Mouse (Mus musculus) spleen, adult 2 months (tissue): ENCODE measurements around the gene Rabep1. TPM values are rescaled to one million over a fixed set of nuclear protein-coding genes. Genes with fewer than 3 reads are reported as not detected.
"Not testable (repeated sequence)": the region's sequence is repeated elsewhere in the genome, so short reads cannot be mapped to it uniquely, and the experiment has no call there.

Experiments used
- DNase-seq, 2 experiments: peaks; one replicate each; pipeline versions ENCODE4 v3.0.0 to v3.0.0-alpha.2; 2012 to 2021; ENCODE audit warnings: low spot score in 2 of 2, low read depth in 1 of 2
- H3K27ac ChIP-seq: fragments of 200-500 bp; 2 replicates; pipeline ENCODE4 v1.5.1; 2012; ENCODE audit warnings: low read length, inconsistent platforms; ENCODE audit not compliant: insufficient read depth
- H3K27me3 ChIP-seq: fragments of 200-500 bp; 2 replicates; pipeline ENCODE4 v1.6.1; 2012; ENCODE audit warnings: mild to moderate bottlenecking, moderate library complexity, low read length, inconsistent platforms; ENCODE audit not compliant: control insufficient read depth, insufficient read depth
- H3K36me3 ChIP-seq: fragments of 200-500 bp; 2 replicates; pipeline ENCODE4 v1.6.1; 2012; ENCODE audit warnings: mild to moderate bottlenecking, low read length, inconsistent platforms; ENCODE audit not compliant: control insufficient read depth, insufficient read depth
- H3K4me1 ChIP-seq: fragments of 200-500 bp; 2 replicates; pipeline ENCODE4 v1.6.1; 2011; ENCODE audit warnings: inconsistent platforms; ENCODE audit not compliant: control insufficient read depth, insufficient read depth, insufficient read length
- H3K4me3 ChIP-seq: fragments of 200-500 bp; 2 replicates; pipeline ENCODE4 v1.5.1; 2011; ENCODE audit warnings: mild to moderate bottlenecking, inconsistent platforms; ENCODE audit not compliant: insufficient read depth, insufficient read length; ENCODE audit errors: extremely low read depth
- CTCF ChIP-seq: fragments of 200-500 bp; IDR thresholded peaks from 2 replicates; pipeline ENCODE4 v1.5.1; 2011; ENCODE audit warnings: mild to moderate bottlenecking, inconsistent platforms; ENCODE audit not compliant: insufficient read depth, insufficient read length, insufficient replicate concordance; ENCODE audit errors: extremely low read depth
- POLR2A ChIP-seq: fragments of 200-500 bp; IDR thresholded peaks from 2 replicates; pipeline ENCODE4 v1.6.1; 2011; ENCODE audit warnings: low read depth, low read length, inconsistent platforms
- WGBS: fragments of 180-500 bp; shearing (Covaris S2); methylation state at CpG from one replicate; pipeline ENCODE4 v1.1.7; 2018; 5-methylcytosine and 5-hydroxymethylcytosine counted together
- polyA plus RNA-seq: library from polyadenylated mRNA; depleted of rRNA; stranded (reverse); fragments of >200 nt; gene quantifications from 2 replicates; pipeline ENCODE4 v1.2.3, GENCODE M21; 2012

Gene Rabep1
- polyA plus RNA-seq, 1 experiment, result 2.3 TPM

- Histone ChIP-seq H3K4me3 (no peak overlapping the region), H3K36me3 (no peaks in the 10 kb centered on the region), H3K4me1 (peaks cover 4% of the 10 kb centered on the region; the same call in 1 of the 2 replicates), H3K27ac (no peak overlapping the region), H3K27me3 (no peaks in the 10 kb centered on the region)
- no peak for TF ChIP-seq POLR2A
- no peak for TF ChIP-seq CTCF
- WGBS, result 93% methylated on average over 4 of the region's 4 CpGs
- DNase-seq, result no peak
Observed at GRCm38 (mm10) chr11:70842983-70843382, 1.6 kb upstream of the Rabep1 start.

- DNase-seq, result no peak
- 41% methylated on average over 12 of the region's 12 CpGs for WGBS
- no peak overlapping the region for H3K27ac ChIP-seq
- no peaks in the 10 kb centered on the region for H3K27me3 ChIP-seq
- peak overlapping the region; percentile 83 for H3K4me3 ChIP-seq
- no peaks in the 10 kb centered on the region for H3K36me3 ChIP-seq
- TF ChIP-seq CTCF (no peak), POLR2A (no peak)
- H3K4me1 ChIP-seq, result peaks cover 4% of the 10 kb centered on the region; the same call in 1 of the 2 replicates
Observed at GRCm38 (mm10) chr11:70843701-70844551, 652 bp upstream of the Rabep1 start.

- Histone ChIP-seq H3K36me3 (no peaks in the 10 kb centered on the region), H3K4me3 (peak overlapping the region; percentile 83), H3K4me1 (peaks cover 4% of the 10 kb centered on the region; the same call in 1 of the 2 replicates), H3K27ac (peak overlapping the region; percentile 49; the same call in 1 of the 2 replicates), H3K27me3 (no peaks in the 10 kb centered on the region)
- no peak for DNase-seq
- TF ChIP-seq POLR2A (no peak), CTCF (no peak)
- WGBS, result 11% methylated on average over 19 of the region's 19 CpGs
Observed at GRCm38 (mm10) chr11:70845457-70845978, 940 bp downstream of the Rabep1 start.

GRCm38 (mm10) chr11:70846029-70846428, 1.5 kb downstream of the Rabep1 start:
- H3K4me1 ChIP-seq, result peaks cover 4% of the 10 kb centered on the region; the same call in 1 of the 2 replicates
- no peaks in the 10 kb centered on the region for H3K36me3 ChIP-seq
- TF ChIP-seq CTCF, result no peak
- no peak for TF ChIP-seq POLR2A
- no peak for DNase-seq
- H3K27me3 ChIP-seq, result no peaks in the 10 kb centered on the region
- no peak overlapping the region for H3K4me3 ChIP-seq
- WGBS, result 21% methylated on average over 2 of the region's 2 CpGs
- H3K27ac ChIP-seq, result no peak overlapping the region

GRCm38 (mm10) chr11:70860371-70860770, 15.8 kb downstream of the Rabep1 start:
- TF ChIP-seq CTCF (no peak), POLR2A (no peak)
- Histone ChIP-seq H3K27me3 (no peaks in the 10 kb centered on the region), H3K36me3 (no peaks in the 10 kb centered on the region), H3K4me1 (no peaks in the 10 kb centered on the region), H3K27ac (no peak overlapping the region), H3K4me3 (no peak overlapping the region)
- WGBS, result 94% methylated on average over 1 of the region's 1 CpGs
- no peak for DNase-seq

GRCm38 (mm10) chr11:70863204-70863603, 18.6 kb downstream of the Rabep1 start:
- not testable (repeated sequence) for DNase-seq, H3K4me3 ChIP-seq, H3K4me1 ChIP-seq, H3K27ac ChIP-seq, H3K36me3 ChIP-seq, H3K27me3 ChIP-seq
- 60% methylated on average over 2 of the region's 2 CpGs for WGBS

- WGBS, result 94% methylated on average over 2 of the region's 2 CpGs
- Histone ChIP-seq H3K36me3 (no peaks in the 10 kb centered on the region), H3K27ac (no peak overlapping the region), H3K27me3 (no peaks in the 10 kb centered on the region), H3K4me1 (no peaks in the 10 kb centered on the region), H3K4me3 (no peak overlapping the region)
- no peak for TF ChIP-seq CTCF
- no peak for TF ChIP-seq POLR2A
- no peak for DNase-seq
Observed at GRCm38 (mm10) chr11:70865223-70865622, 20.6 kb downstream of the Rabep1 start.
